Mouse (Mus musculus) heart, postnatal 0 days (tissue): ENCODE data around the gene 1700067P10Rik. TPM values are rescaled to one million over a fixed set of nuclear protein-coding genes. Genes with fewer than 3 reads are reported as not detected.

Experiments
- ATAC-seq: fragments of 200-750 bp; cut with Nextera tagmentation; 2 replicates; pipeline ENCODE4 v1.8.0; 2017; ENCODE audit warnings: low read depth, moderate number of reproducible peaks, moderate library complexity; ENCODE audit not compliant: insufficient read depth
- DNase-seq: peaks from one replicate; pipeline ENCODE4 v3.0.0-alpha.2; 2016; ENCODE audit warnings: low spot score
- H3K27ac ChIP-seq: fragments of 300-500 bp; sonication (generic); 2 replicates; pipeline ENCODE4 v1.5.1; 2014; ENCODE audit warnings: low read depth, mild to moderate bottlenecking
- H3K27me3 ChIP-seq: fragments of 300-500 bp; sonication (generic); 2 replicates; pipeline ENCODE4 v1.6.1; 2014; ENCODE audit warnings: low read length, mixed read lengths; ENCODE audit not compliant: control insufficient read depth, insufficient read depth
- H3K36me3 ChIP-seq: fragments of 300-500 bp; sonication (generic); replicated peaks from 2 replicates; pipeline ENCODE4 v1.6.1; 2014; ENCODE audit warnings: low read length, mixed read lengths; ENCODE audit not compliant: control insufficient read depth, insufficient read depth
- H3K4me1 ChIP-seq: fragments of 300-500 bp; sonication (generic); 2 replicates; pipeline ENCODE4 v1.6.1; 2014; ENCODE audit warnings: antibody characterized with exemption; ENCODE audit not compliant: control insufficient read depth, insufficient read depth
- H3K4me2 ChIP-seq: fragments of 300-500 bp; sonication (generic); 2 replicates; pipeline ENCODE4 v1.6.1; 2014; ENCODE audit warnings: low read depth, mild to moderate bottlenecking, low read length, moderate library complexity
- H3K4me3 ChIP-seq: fragments of 300-500 bp; sonication (generic); 2 replicates; pipeline ENCODE4 v1.5.1; 2014; ENCODE audit warnings: low read depth, low read length
- H3K9ac ChIP-seq: fragments of 300-500 bp; sonication (generic); replicated peaks from 2 replicates; pipeline ENCODE4 v1.6.1; 2014; ENCODE audit warnings: low read depth, low read length, mixed read lengths
- H3K9me3 ChIP-seq: fragments of 300-500 bp; sonication (generic); replicated peaks from 2 replicates; pipeline ENCODE4 v1.6.1; 2016; ENCODE audit warnings: low read length; ENCODE audit not compliant: control insufficient read depth
- CTCF ChIP-seq: IDR thresholded peaks from 2 replicates; pipeline ENCODE4 v1.5.1; 2016; ENCODE audit warnings: antibody characterized with exemption, control low read depth, low read depth
- EP300 ChIP-seq: IDR thresholded peaks from 2 replicates; pipeline ENCODE4 v1.6.1; 2016; ENCODE audit warnings: antibody characterized with exemption, low read depth
- WGBS: fragments of 180-500 bp; shearing (Covaris S2); extraction: QIAGEN DNeasy Blood & Tissue Kit; methylation state at CpG from one replicate; pipeline ENCODE4 v1.1.7; 2014; 5-methylcytosine and 5-hydroxymethylcytosine counted together
- polyA plus RNA-seq: library from polyadenylated mRNA; unstranded; fragments of >200 nt; fragmentation: Nextera tagmentation; extraction: Ambion mirVana; gene quantifications from 2 replicates; pipeline ENCODE4 v1.2.1, GENCODE M21; 2015
- total RNA-seq: library from RNA; depleted of rRNA; stranded (reverse); fragments of >200 nt; gene quantifications from 2 replicates; pipeline ENCODE4 v1.2.3, GENCODE M21; 2014; ENCODE audit warnings: low replicate concordance

The 1700067P10Rik gene
- total and polyA plus RNA-seq, 2 experiments from 2014 or later = not detected

DNA sequence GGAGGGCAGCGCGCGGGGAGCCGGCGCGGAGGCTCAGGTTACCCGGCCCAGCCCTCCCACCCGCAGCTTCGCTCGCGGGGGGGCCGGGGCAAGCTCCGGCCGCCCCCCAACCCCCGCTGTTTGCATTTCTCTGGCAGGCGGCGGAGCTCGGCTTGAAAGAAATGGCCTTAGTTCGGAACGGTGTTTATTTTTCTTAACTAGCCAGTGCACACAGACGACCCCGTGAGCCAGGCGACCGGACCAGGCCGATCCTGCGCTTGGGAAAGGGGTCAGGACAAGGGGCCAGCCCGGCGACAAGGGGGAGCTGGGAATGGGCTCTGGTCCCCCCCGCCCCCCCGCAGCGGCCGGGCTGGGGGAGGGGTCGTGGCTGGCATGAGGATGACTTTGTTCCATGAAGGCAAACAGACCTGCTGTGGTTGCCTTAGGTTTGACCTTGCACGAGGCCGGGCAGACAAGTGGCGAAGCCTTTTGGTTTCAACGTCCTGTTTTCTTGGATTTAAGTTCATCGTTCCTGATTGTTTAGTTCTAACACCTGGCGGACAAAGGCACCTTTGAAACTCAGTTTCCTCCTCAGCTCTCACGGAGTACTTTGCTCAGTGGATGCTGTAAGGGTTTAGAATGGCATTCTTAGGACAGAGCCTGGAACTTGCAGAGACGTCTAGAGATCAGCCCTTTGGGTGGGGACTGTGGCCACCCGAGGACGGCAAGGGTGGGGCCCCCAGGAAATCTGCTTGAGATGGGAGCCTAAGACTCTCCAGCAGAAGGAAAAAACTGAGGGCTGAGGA, 8.8 kb downstream of the 1700067P10Rik start:
- ATAC-seq (no peak), DNase-seq (no peak)
- peak overlapping the region; percentile 34 for H3K4me3 ChIP-seq
- H3K9ac ChIP-seq = peak overlapping the region; percentile 9; the same call in 1 of the 2 replicates
- H3K9me3 ChIP-seq = peaks cover 5% of the 10 kb centered on the region; the same call in 1 of the 2 replicates
- H3K36me3 ChIP-seq = no peaks in the 10 kb centered on the region
- H3K27ac ChIP-seq = no peak overlapping the region
- peaks cover 74% of the 10 kb centered on the region for H3K27me3 ChIP-seq
- under 1% methylated on average over 34 of the region's 43 CpGs for WGBS
- TF ChIP-seq CTCF (no peak), EP300 (no peak)
- H3K4me2 ChIP-seq = peak overlapping the region; percentile 61
- H3K4me1 ChIP-seq = peaks cover 14% of the 10 kb centered on the region

- no peak for ATAC-seq
- H3K27ac ChIP-seq = no peak overlapping the region
Observed at GRCm38 (mm10) chr17:48098528-48098890, 9.4 kb downstream of the 1700067P10Rik start.

GRCm38 (mm10) chr17:48099312-48099711, 10.2 kb downstream of the 1700067P10Rik start:
- H3K4me3 ChIP-seq = no peak overlapping the region
- peaks cover 14% of the 10 kb centered on the region for H3K4me1 ChIP-seq
- H3K27me3 ChIP-seq = peaks cover 62% of the 10 kb centered on the region
- H3K9me3 ChIP-seq = no peaks in the 10 kb centered on the region
- ATAC-seq (no peak), DNase-seq (no peak)
- H3K4me2 ChIP-seq = no peak overlapping the region
- no peak overlapping the region for H3K9ac ChIP-seq
- TF ChIP-seq EP300 (no peak), CTCF (no peak)
- H3K36me3 ChIP-seq = no peaks in the 10 kb centered on the region
- WGBS = 16% methylated on average over 11 of the region's 11 CpGs
- no peak overlapping the region for H3K27ac ChIP-seq

More at GRCm38 (mm10) chr17:48098528-48098890, 9.4 kb downstream of the 1700067P10Rik start:
- H3K9me3 ChIP-seq = peaks cover 2% of the 10 kb centered on the region; the same call in 1 of the 2 replicates
- no peak for DNase-seq
- peaks cover 70% of the 10 kb centered on the region for H3K27me3 ChIP-seq
- H3K4me1 ChIP-seq = peaks cover 14% of the 10 kb centered on the region
- peak overlapping the region; percentile 61 for H3K4me2 ChIP-seq
- peak overlapping the region; percentile 34 for H3K4me3 ChIP-seq
- no peak overlapping the region for H3K9ac ChIP-seq
- no peak for TF ChIP-seq EP300
- TF ChIP-seq CTCF = no peak
- WGBS = under 1% methylated on average over 19 of the region's 19 CpGs
- no peaks in the 10 kb centered on the region for H3K36me3 ChIP-seq

GRCm38 (mm10) chr17:48100441-48101417, 11.6 kb downstream of the 1700067P10Rik start:
- H3K4me3 ChIP-seq = peak overlapping the region; percentile 5; the same call in 1 of the 2 replicates
- DNase-seq = peak; percentile 91
- WGBS = 15% methylated on average over 20 of the region's 21 CpGs
- no peaks in the 10 kb centered on the region for H3K9me3 ChIP-seq
- no peak for TF ChIP-seq EP300
- TF ChIP-seq CTCF = peak; percentile 98
- H3K4me2 ChIP-seq = 0 out of 2 replicates have a peak overlapping the region, but pooled peaks have one; percentile 2
- H3K9ac ChIP-seq = no peak overlapping the region
- peaks cover 14% of the 10 kb centered on the region for H3K4me1 ChIP-seq
- peak; percentile 84 for ATAC-seq
- H3K36me3 ChIP-seq = no peaks in the 10 kb centered on the region
- peaks cover 48% of the 10 kb centered on the region for H3K27me3 ChIP-seq
- H3K27ac ChIP-seq = no peak overlapping the region

- H3K4me3 ChIP-seq = no peak overlapping the region
- H3K4me1 ChIP-seq = no peaks in the 10 kb centered on the region
- WGBS = 58% methylated on average over 4 of the region's 4 CpGs
- ATAC-seq (no peak), DNase-seq (no peak)
- no peak for TF ChIP-seq CTCF
- no peak for TF ChIP-seq EP300
- H3K27ac ChIP-seq = no peak overlapping the region
- H3K36me3 ChIP-seq = no peaks in the 10 kb centered on the region
- H3K9me3 ChIP-seq = no peaks in the 10 kb centered on the region
- no peaks in the 10 kb centered on the region for H3K27me3 ChIP-seq
- H3K9ac ChIP-seq = no peak overlapping the region
- no peak overlapping the region for H3K4me2 ChIP-seq
Observed at GRCm38 (mm10) chr17:48107333-48107732, 18.2 kb downstream of the 1700067P10Rik start.
